Mouse (Mus musculus) MEL (cell line): ENCODE measurements around the gene Dera. TPM values are rescaled to one million over a fixed set of nuclear protein-coding genes. Genes with fewer than 3 reads are reported as not detected.
A peak's percentile ranks its signal among the peaks of the same experiment; 100 is the strongest.

Experiments used
- DNase-seq: peaks from one replicate; pipeline ENCODE4 v3.0.0; 2011; ENCODE audit warnings: low read depth, low spot score
- H3K27ac ChIP-seq: 2 replicates; pipeline ENCODE4 v1.5.1; 2012; ENCODE audit warnings: low read depth, mild to moderate bottlenecking, control low read depth, low read length, moderate library complexity; ENCODE audit not compliant: control insufficient read depth
- H3K27me3 ChIP-seq, 2 experiments: fragments of 150-350 bp in 1 of 2; sonication (generic) in 1 of 2; 2 replicates each; pipeline ENCODE4 v1.6.1; 2012; ENCODE audit warnings: low read length in 2 of 2, mild to moderate bottlenecking in 2 of 2, improper control_type of control experiment in 1 of 2, moderate library complexity in 1 of 2; ENCODE audit not compliant: insufficient read depth in 2 of 2, control insufficient read depth in 1 of 2
- H3K36me3 ChIP-seq, 2 experiments: 2 replicates each; pipeline ENCODE4 v1.6.1; 2012 to 2014; ENCODE audit warnings: low read length in 2 of 2, improper control_type of control experiment in 1 of 2, inconsistent platforms in 1 of 2, mild to moderate bottlenecking in 1 of 2; ENCODE audit not compliant: insufficient read depth in 2 of 2, control insufficient read depth in 1 of 2
- H3K4me1 ChIP-seq, 2 experiments: fragments of 150-350 bp in 1 of 2; sonication (generic) in 1 of 2; 2 replicates each; pipeline ENCODE4 v1.6.1; 2012; ENCODE audit warnings: low read length in 2 of 2, improper control_type of control experiment in 1 of 2, mild to moderate bottlenecking in 1 of 2; ENCODE audit not compliant: insufficient read depth in 2 of 2, control insufficient read depth in 1 of 2
- H3K4me3 ChIP-seq, 2 experiments: fragments of 150-350 bp in 1 of 2; sonication (generic) in 1 of 2; 2 replicates each; pipeline ENCODE4 v1.5.1; 2012; ENCODE audit warnings: low read depth in 2 of 2, low read length in 2 of 2, mild to moderate bottlenecking in 2 of 2, moderate library complexity in 2 of 2, control low read depth in 1 of 2, improper control_type of control experiment in 1 of 2; ENCODE audit not compliant: control insufficient read depth in 1 of 2, insufficient read depth in 1 of 2
- H3K79me2 ChIP-seq: 2 replicates; pipeline ENCODE4 v1.6.1; 2012; ENCODE audit warnings: mild to moderate bottlenecking, low read length, moderate library complexity; ENCODE audit not compliant: control insufficient read depth, poor library complexity, insufficient read depth
- H3K9ac ChIP-seq: 2 replicates; pipeline ENCODE4 v1.6.1; 2012; ENCODE audit warnings: low read depth, mild to moderate bottlenecking, control low read depth, low read length, moderate library complexity; ENCODE audit not compliant: control insufficient read depth, poor library complexity, severe bottlenecking
- H3K9me3 ChIP-seq: fragments of 150-350 bp; sonication (generic); replicated peaks from 2 replicates; pipeline ENCODE4 v1.6.1; 2012; ENCODE audit warnings: mild to moderate bottlenecking, low read length, improper control_type of control experiment, moderate library complexity; ENCODE audit not compliant: insufficient read depth
- BHLHE40 ChIP-seq: IDR thresholded peaks from 2 replicates; pipeline ENCODE4 v1.6.1; 2012; ENCODE audit warnings: low read depth, mild to moderate bottlenecking, inconsistent platforms, low read length, improper control_type of control experiment, borderline replicate concordance
- CHD2 ChIP-seq: IDR thresholded peaks from 2 replicates; pipeline ENCODE4 v1.6.1; 2011; ENCODE audit warnings: low read length, improper control_type of control experiment
- CTCF ChIP-seq, 3 experiments: IDR thresholded peaks in 2 of 3; conservative IDR thresholded peaks in 1 of 3; 2 replicates each; pipeline ENCODE4 v1.5.1; 2011 to 2012; ENCODE audit warnings: low read length in 3 of 3, low read depth in 2 of 3, mild to moderate bottlenecking in 2 of 3, improper control_type of control experiment in 1 of 3, inconsistent platforms in 1 of 3, mixed read lengths in 1 of 3, moderate library complexity in 1 of 3; ENCODE audit not compliant: control insufficient read depth in 1 of 3, insufficient read depth in 1 of 3, poor library complexity in 1 of 3, severe bottlenecking in 1 of 3
- ELF1 ChIP-seq: IDR thresholded peaks from 2 replicates; pipeline ENCODE4 v1.6.1; 2014; ENCODE audit warnings: low read depth, mild to moderate bottlenecking, inconsistent platforms, low read length, improper control_type of control experiment, moderate library complexity
- ETS1 ChIP-seq: IDR thresholded peaks from 2 replicates; pipeline ENCODE4 v1.6.1; 2012; ENCODE audit warnings: low read depth, mild to moderate bottlenecking, inconsistent platforms, low read length, improper control_type of control experiment, moderate library complexity
- GABPA ChIP-seq: IDR thresholded peaks from 2 replicates; pipeline ENCODE4 v1.6.1; 2012; ENCODE audit warnings: low read depth, mild to moderate bottlenecking, inconsistent platforms, low read length, improper control_type of control experiment, moderate library complexity
- GATA1 ChIP-seq: IDR thresholded peaks from 2 replicates; pipeline ENCODE4 v1.6.1; 2011; ENCODE audit warnings: low read depth, low read length, improper control_type of control experiment
- HCFC1 ChIP-seq: IDR thresholded peaks from 2 replicates; pipeline ENCODE4 v1.6.1; 2012; ENCODE audit warnings: low read depth, mild to moderate bottlenecking, inconsistent platforms, low read length, improper control_type of control experiment, moderate library complexity
- KAT2A ChIP-seq: conservative IDR thresholded peaks from 2 replicates; pipeline ENCODE4 v1.6.1; 2012; ENCODE audit warnings: low read depth, low read length, improper control_type of control experiment, inconsistent platforms
- MAFK ChIP-seq: IDR thresholded peaks from 2 replicates; pipeline ENCODE4 v1.6.1; 2011; ENCODE audit warnings: low read depth, mild to moderate bottlenecking, low read length, improper control_type of control experiment, borderline replicate concordance
- MAX ChIP-seq: IDR thresholded peaks from 2 replicates; pipeline ENCODE4 v1.6.1; 2011; ENCODE audit warnings: low read length, improper control_type of control experiment
- MAZ ChIP-seq: IDR thresholded peaks from 2 replicates; pipeline ENCODE4 v1.6.1; 2012; ENCODE audit warnings: low read depth, mild to moderate bottlenecking, inconsistent platforms, low read length, improper control_type of control experiment
- MXI1 ChIP-seq: IDR thresholded peaks from 2 replicates; pipeline ENCODE4 v1.6.1; 2011; ENCODE audit warnings: mild to moderate bottlenecking, low read depth, low read length, improper control_type of control experiment
- NELFE ChIP-seq: IDR thresholded peaks from 2 replicates; pipeline ENCODE4 v1.6.1; 2011; ENCODE audit warnings: low read depth, low read length, improper control_type of control experiment
- POLR2A ChIP-seq, 2 experiments: IDR thresholded peaks; 2 replicates each; pipeline ENCODE4 v1.6.1; 2011 to 2012; ENCODE audit warnings: low read length in 2 of 2, mild to moderate bottlenecking in 2 of 2, control low read depth in 1 of 2, improper control_type of control experiment in 1 of 2, low read depth in 1 of 2, moderate library complexity in 1 of 2; ENCODE audit not compliant: control insufficient read depth in 1 of 2, insufficient read depth in 1 of 2, poor library complexity in 1 of 2
- POLR2AphosphoS2 ChIP-seq: IDR thresholded peaks from 2 replicates; pipeline ENCODE4 v1.6.1; 2011; ENCODE audit warnings: low read length, improper control_type of control experiment
- RAD21 ChIP-seq: IDR thresholded peaks from 2 replicates; pipeline ENCODE4 v1.6.1; 2011; ENCODE audit warnings: mild to moderate bottlenecking, low read depth, low read length, improper control_type of control experiment
- RCOR1 ChIP-seq: IDR thresholded peaks from 2 replicates; pipeline ENCODE4 v1.6.1; 2012; ENCODE audit warnings: low read depth, mild to moderate bottlenecking, inconsistent platforms, low read length, improper control_type of control experiment
- SIN3A ChIP-seq: IDR thresholded peaks from 2 replicates; pipeline ENCODE4 v1.6.1; 2012; ENCODE audit warnings: low read length, improper control_type of control experiment, inconsistent platforms
- SMC3 ChIP-seq: IDR thresholded peaks from 2 replicates; pipeline ENCODE4 v1.6.1; 2011; ENCODE audit warnings: low read depth, low read length, improper control_type of control experiment
- TCF12 ChIP-seq: IDR thresholded peaks from 2 replicates; pipeline ENCODE4 v1.6.1; 2014; ENCODE audit warnings: low read depth, mild to moderate bottlenecking, inconsistent platforms, low read length, improper control_type of control experiment, moderate library complexity
- USF1 ChIP-seq: IDR thresholded peaks from 2 replicates; pipeline ENCODE4 v1.6.1; 2014; ENCODE audit warnings: low read depth, mild to moderate bottlenecking, inconsistent platforms, low read length, improper control_type of control experiment, moderate library complexity
- ZC3H11A ChIP-seq: IDR thresholded peaks from 2 replicates; pipeline ENCODE4 v1.6.1; 2012; ENCODE audit warnings: low read depth, mild to moderate bottlenecking, inconsistent platforms, low read length, improper control_type of control experiment
- polyA plus RNA-seq, 2 experiments: library from polyadenylated mRNA; stranded (reverse) in 1 of 2; unstranded in 1 of 2; fragments of >175 nt in 1 of 2; fragments of >200 nt in 1 of 2; gene quantifications; 2 replicates each; pipeline versions ENCODE4 v1.2.1 to v1.2.4; 2012; ENCODE audit warnings: low replicate concordance in 2 of 2, low read depth in 1 of 2; ENCODE audit not compliant: insufficient read length in 2 of 2, insufficient read depth in 1 of 2, missing spikeins in 1 of 2
- total RNA-seq: library from RNA; depleted of rRNA; stranded (reverse); fragments of 300-350 nt; gene quantifications from 2 replicates; pipeline ENCODE4 v1.2.3, GENCODE M21; 2012

The Dera gene
- total and polyA plus RNA-seq, 3 experiments: 39.4 to 56.9 TPM; not detected in 1

- peak; percentile 90 for TF ChIP-seq RAD21
- no peak for TF ChIP-seq MAFK
- peak; percentile 27 to 81 (median 56); a peak in 5 of 6 replicates for TF ChIP-seq CTCF (IDR thresholded peaks at IDR 0.05 in 2 of 3, conservative IDR thresholded peaks at IDR 0.05 in 1 of 3; ENCODE audit: control insufficient read depth in 1 of 3, insufficient read depth in 1 of 3, low read depth in 2 of 3, low read length in 3 of 3, poor library complexity in 1 of 3, severe bottlenecking in 1 of 3)
- no peak for TF ChIP-seq POLR2AphosphoS2
- no peak for TF ChIP-seq RCOR1
- TF ChIP-seq ZC3H11A: peak; percentile 60
- peak; percentile 69 for TF ChIP-seq SMC3
- TF ChIP-seq, all 39 proteins: peak for 4
- no peaks in the 10 kb centered on the region for H3K4me1 ChIP-seq
- H3K27me3 ChIP-seq: no peaks in the 10 kb centered on the region
- H3K9ac ChIP-seq: no peak overlapping the region
- H3K4me3 ChIP-seq: no peak overlapping the region
- H3K9me3 ChIP-seq: no peaks in the 10 kb centered on the region
- DNase-seq: peak; percentile 70
- no peaks in the 10 kb centered on the region for H3K79me2 ChIP-seq
- H3K36me3 ChIP-seq: no peaks in the 10 kb centered on the region
- H3K27ac ChIP-seq: no peak overlapping the region
Measured at GRCm38 (mm10) chr6:137723898-137724297, 30.4 kb upstream of the Dera start.

- Histone ChIP-seq H3K79me2 (peaks cover 37% of the 10 kb centered on the region), H3K9ac (peak overlapping the region; percentile 71), H3K4me1 (peaks cover 2 to 13% of the 10 kb centered on the region in 2 experiments; a peak in 3 of 4 replicates), H3K27ac (peak overlapping the region; percentile 87), H3K9me3 (no peaks in the 10 kb centered on the region), H3K4me3 (peak overlapping the region; percentile 47 to 67), H3K36me3 (peaks cover 19% of the 10 kb centered on the region in 2 experiments), H3K27me3 (no peaks in the 10 kb centered on the region; a peak in 1 of 4 replicates)
- TF ChIP-seq HCFC1: no peak
- TF ChIP-seq USF1: no peak
- no peak for TF ChIP-seq MAZ
- TF ChIP-seq MXI1: 0 out of 2 replicates have a peak, but pooled peaks have one; percentile 22
- TF ChIP-seq GATA1: peak; percentile 50
- 0 out of 2 replicates have a peak, but pooled peaks have one; percentile 18 for TF ChIP-seq ETS1
- no peak for DNase-seq
Measured at GRCm38 (mm10) chr6:137734460-137734845, 19.9 kb upstream of the Dera start.

GRCm38 (mm10) chr6:137734846-137735609, 19.3 kb upstream of the Dera start, which contains the start of gene Strap:
Gene Strap, plus strand, starts transcription at chr6:137735078.
- Histone ChIP-seq H3K4me3 (peak within 1 kb of the TSS; percentile 84 to 98), H3K36me3 (peaks cover 21 to 24% of the 10 kb centered on the region in 2 experiments), H3K9me3 (no peaks in the 10 kb centered on the region), H3K4me1 (peaks cover 2 to 13% of the 10 kb centered on the region in 2 experiments; a peak in 3 of 4 replicates), H3K27ac (peak within 1 kb of the TSS; percentile 87), H3K27me3 (no peaks in the 10 kb centered on the region; a peak in 1 of 4 replicates), H3K9ac (peak within 1 kb of the TSS; percentile 95), H3K79me2 (peaks cover 37% of the 10 kb centered on the region)
- DNase-seq: peak; percentile 97
- no peak for TF ChIP-seq GABPA
- TF ChIP-seq HCFC1: peak; percentile 89
- 0 out of 2 replicates have a peak, but pooled peaks have one; percentile 2 for TF ChIP-seq ETS1
- TF ChIP-seq ELF1: peak; percentile 79
- TF ChIP-seq CTCF (IDR thresholded peaks at IDR 0.05 in 2 of 3, conservative IDR thresholded peaks at IDR 0.05 in 1 of 3; ENCODE audit: control insufficient read depth in 1 of 3, insufficient read depth in 1 of 3, low read depth in 2 of 3, low read length in 3 of 3, poor library complexity in 1 of 3, severe bottlenecking in 1 of 3): no peak; a peak in 1 of 6 replicates
- peak; percentile 53; the same call in 1 of the 2 replicates for TF ChIP-seq SIN3A
- TF ChIP-seq NELFE: peak; percentile 92
- no peak; the same call in 1 of the 2 replicates for TF ChIP-seq KAT2A
- peak; percentile 52 for TF ChIP-seq TCF12
- no peak for TF ChIP-seq MAZ
- peak; percentile 69 to 94 for TF ChIP-seq POLR2A (IDR thresholded peaks at IDR 0.05; ENCODE audit: control insufficient read depth in 1 of 2, insufficient read depth in 1 of 2, low read depth in 1 of 2, low read length in 2 of 2, poor library complexity in 1 of 2)
- no peak for TF ChIP-seq CHD2
- TF ChIP-seq GATA1: no peak
- no peak for TF ChIP-seq MAFK
- TF ChIP-seq MAX: peak; percentile 83
- no peak for TF ChIP-seq BHLHE40
- no peak for TF ChIP-seq USF1
